Mouse (Mus musculus): Measurements from ENCODE around the gene Mrap2. TPM values are rescaled to one million over a fixed set of nuclear protein-coding genes. Genes with fewer than 3 reads are reported as not detected.
"Not testable (repeated sequence)": the region's sequence is repeated elsewhere in the genome, so short reads cannot be mapped to it uniquely, and the experiment has no call there.

Gene Mrap2
- 0.30 and 0.41 TPM in 2 replicates for polyA plus RNA-seq (2016; fragmentation: Nextera tagmentation; extraction: Ambion mirVana)

- peak; percentile 91 for ATAC-seq (ENCODE audit: low FRiP score, low read depth)
- WGBS: under 1% methylated on average over 29 of the region's 29 CpGs
- Histone ChIP-seq H3K9me3 (no peaks in the 10 kb centered on the region), H3K4me1 (peaks cover 12% of the 10 kb centered on the region; the same call in 1 of the 2 replicates), H3K36me3 (no peaks in the 10 kb centered on the region), H3K4me2 (replicated peaks) (peak within 1 kb of the TSS; percentile 65), H3K27me3 (replicated peaks) (peaks cover 33% of the 10 kb centered on the region), H3K9ac (no peak within 1 kb of the TSS), H3K27ac (no peak within 1 kb of the TSS), H3K4me3 (peak within 1 kb of the TSS; percentile 32)
Measured at GRCm38 (mm10) chr9:87144106-87144505, at the start of gene Mrap2. TSS of gene Mrap2 (plus strand) at chr9:87144306.

GRCm38 (mm10) chr9:87097989-87098388 is 46.1 kb upstream of the Mrap2 start:
- Histone ChIP-seq H3K9ac (no peak overlapping the region), H3K9me3 (no peaks in the 10 kb centered on the region), H3K4me1 (no peaks in the 10 kb centered on the region), H3K36me3 (no peaks in the 10 kb centered on the region), H3K27me3 (replicated peaks) (no peaks in the 10 kb centered on the region), H3K27ac (no peak overlapping the region), H3K4me3 (no peak overlapping the region), H3K4me2 (replicated peaks) (no peak overlapping the region)
- WGBS: 58% methylated on average over 2 of the region's 2 CpGs
- ATAC-seq (ENCODE audit: low FRiP score, low read depth): no peak

- no peaks in the 10 kb centered on the region for H3K27me3 ChIP-seq (replicated peaks)
- 74% methylated on average over 5 of the region's 5 CpGs for WGBS
- no peak overlapping the region for H3K4me2 ChIP-seq (replicated peaks)
- no peak overlapping the region for H3K27ac ChIP-seq
- H3K9me3 ChIP-seq: no peaks in the 10 kb centered on the region
- H3K36me3 ChIP-seq: no peaks in the 10 kb centered on the region
- no peak for ATAC-seq (ENCODE audit: low FRiP score, low read depth)
- 0 out of 2 replicates have a peak, but pooled peaks cover 5% of the 10 kb centered on the region for H3K4me1 ChIP-seq
- H3K4me3 ChIP-seq: no peak overlapping the region
- no peak overlapping the region for H3K9ac ChIP-seq
Measured at GRCm38 (mm10) chr9:87115019-87115418, 29.1 kb upstream of the Mrap2 start.

GRCm38 (mm10) chr9:87115456-87115931 is 28.6 kb upstream of the Mrap2 start:
- peak; percentile 62 for ATAC-seq (ENCODE audit: low FRiP score, low read depth)
- WGBS: 34% methylated on average over 6 of the region's 6 CpGs

GRCm38 (mm10) chr9:87115978-87116377 is 28.1 kb upstream of the Mrap2 start:
- no peak overlapping the region for H3K9ac ChIP-seq
- no peaks in the 10 kb centered on the region for H3K36me3 ChIP-seq
- 0 out of 2 replicates have a peak, but pooled peaks cover 5% of the 10 kb centered on the region for H3K4me1 ChIP-seq
- H3K4me3 ChIP-seq: no peak overlapping the region
- no peak; the same call in 1 of the 2 replicates for ATAC-seq (ENCODE audit: low FRiP score, low read depth)
- no peak overlapping the region for H3K4me2 ChIP-seq (replicated peaks)
- H3K27me3 ChIP-seq (replicated peaks): no peaks in the 10 kb centered on the region
- 75% methylated on average over 1 of the region's 1 CpGs for WGBS
- no peaks in the 10 kb centered on the region for H3K9me3 ChIP-seq
- no peak overlapping the region for H3K27ac ChIP-seq

More at GRCm38 (mm10) chr9:87115456-87115931, 28.6 kb upstream of the Mrap2 start:
- Histone ChIP-seq H3K4me3 (no peak overlapping the region), H3K4me1 (0 out of 2 replicates have a peak, but pooled peaks cover 5% of the 10 kb centered on the region), H3K9me3 (no peaks in the 10 kb centered on the region), H3K27ac (no peak overlapping the region), H3K4me2 (replicated peaks) (no peak overlapping the region), H3K9ac (no peak overlapping the region), H3K36me3 (no peaks in the 10 kb centered on the region), H3K27me3 (replicated peaks) (no peaks in the 10 kb centered on the region)

GRCm38 (mm10) chr9:87118996-87119395 is 25.1 kb upstream of the Mrap2 start:
- ATAC-seq (ENCODE audit: low FRiP score, low read depth): no peak
- no peak overlapping the region for H3K4me2 ChIP-seq (replicated peaks)
- no peak overlapping the region for H3K4me3 ChIP-seq
- no peaks in the 10 kb centered on the region for H3K9me3 ChIP-seq
- H3K27me3 ChIP-seq (replicated peaks): no peaks in the 10 kb centered on the region
- H3K4me1 ChIP-seq: 0 out of 2 replicates have a peak, but pooled peaks cover 5% of the 10 kb centered on the region
- no peak overlapping the region for H3K27ac ChIP-seq
- WGBS: 87% methylated on average over 3 of the region's 3 CpGs
- no peak overlapping the region for H3K9ac ChIP-seq
- no peaks in the 10 kb centered on the region for H3K36me3 ChIP-seq

- H3K4me3 ChIP-seq: no peak overlapping the region
- H3K4me1 ChIP-seq: no peaks in the 10 kb centered on the region
- no peak overlapping the region for H3K27ac ChIP-seq
- no peak for ATAC-seq (ENCODE audit: low FRiP score, low read depth)
- 53% methylated on average over 9 of the region's 9 CpGs for WGBS
- no peaks in the 10 kb centered on the region for H3K27me3 ChIP-seq (replicated peaks)
- H3K4me2 ChIP-seq (replicated peaks): no peak overlapping the region
- no peaks in the 10 kb centered on the region for H3K9me3 ChIP-seq
- no peaks in the 10 kb centered on the region for H3K36me3 ChIP-seq
- no peak overlapping the region for H3K9ac ChIP-seq
Measured at GRCm38 (mm10) chr9:87121956-87122493, 22.1 kb upstream of the Mrap2 start.

GRCm38 (mm10) chr9:87127046-87127445 is 17.1 kb upstream of the Mrap2 start:
- not testable (repeated sequence) for H3K4me1 ChIP-seq; H3K9ac ChIP-seq; ATAC-seq (ENCODE audit: low FRiP score, low read depth); H3K27ac ChIP-seq; H3K9me3 ChIP-seq; H3K36me3 ChIP-seq; H3K27me3 ChIP-seq (replicated peaks); H3K4me2 ChIP-seq (replicated peaks); H3K4me3 ChIP-seq
- WGBS: 80% methylated on average over 6 of the region's 6 CpGs

GRCm38 (mm10) chr9:87135765-87136558 is 8.1 kb upstream of the Mrap2 start:
- no peaks in the 10 kb centered on the region for H3K36me3 ChIP-seq
- H3K27ac ChIP-seq: no peak overlapping the region
- no peak overlapping the region for H3K4me3 ChIP-seq
- H3K4me1 ChIP-seq: no peaks in the 10 kb centered on the region
- no peak for ATAC-seq (ENCODE audit: low FRiP score, low read depth)
- 78% methylated on average over 14 of the region's 14 CpGs for WGBS
- H3K27me3 ChIP-seq (replicated peaks): no peaks in the 10 kb centered on the region
- H3K9me3 ChIP-seq: no peaks in the 10 kb centered on the region
- no peak overlapping the region for H3K9ac ChIP-seq
- no peak overlapping the region for H3K4me2 ChIP-seq (replicated peaks)

GRCm38 (mm10) chr9:87143076-87143475 is 1.0 kb upstream of the Mrap2 start:
- H3K4me3 ChIP-seq: no peak overlapping the region
- no peaks in the 10 kb centered on the region for H3K36me3 ChIP-seq
- no peak overlapping the region for H3K4me2 ChIP-seq (replicated peaks)
- H3K9me3 ChIP-seq: no peaks in the 10 kb centered on the region
- peaks cover 12% of the 10 kb centered on the region; the same call in 1 of the 2 replicates for H3K4me1 ChIP-seq
- H3K27ac ChIP-seq: no peak overlapping the region
- no peak overlapping the region for H3K9ac ChIP-seq
- no peak for ATAC-seq (ENCODE audit: low FRiP score, low read depth)
- peaks cover 33% of the 10 kb centered on the region for H3K27me3 ChIP-seq (replicated peaks)
- WGBS: 91% methylated on average over 3 of the region's 3 CpGs

- H3K9ac ChIP-seq: no peak overlapping the region
- peaks cover 33% of the 10 kb centered on the region for H3K27me3 ChIP-seq (replicated peaks)
- peak overlapping the region; percentile 65 for H3K4me2 ChIP-seq (replicated peaks)
- H3K4me1 ChIP-seq: peaks cover 12% of the 10 kb centered on the region; the same call in 1 of the 2 replicates
- no peak overlapping the region for H3K27ac ChIP-seq
- no peaks in the 10 kb centered on the region for H3K9me3 ChIP-seq
- 1% methylated on average over 19 of the region's 19 CpGs for whole genome bisulfite sequencing
- H3K36me3 ChIP-seq: no peaks in the 10 kb centered on the region
- ATAC-seq (ENCODE audit: low FRiP score, low read depth): peak; percentile 42
- H3K4me3 ChIP-seq: peak overlapping the region; percentile 32
Measured at GRCm38 (mm10) chr9:87144532-87144931, 426 bp downstream of the Mrap2 start.

- 3% methylated on average over 15 of the region's 15 CpGs for WGBS
- Histone ChIP-seq H3K4me1 (peaks cover 12% of the 10 kb centered on the region; the same call in 1 of the 2 replicates), H3K4me2 (replicated peaks) (peak overlapping the region; percentile 65), H3K27me3 (replicated peaks) (peaks cover 33% of the 10 kb centered on the region), H3K4me3 (peak overlapping the region; percentile 32), H3K9ac (no peak overlapping the region), H3K36me3 (no peaks in the 10 kb centered on the region), H3K9me3 (no peaks in the 10 kb centered on the region), H3K27ac (no peak overlapping the region)
- no peak for ATAC-seq (ENCODE audit: low FRiP score, low read depth)
Measured at GRCm38 (mm10) chr9:87145180-87145579, 1.1 kb downstream of the Mrap2 start.
